Mouse (Mus musculus) bone marrow, adult 2 months (tissue): ENCODE measurements around the gene Rasgef1c.

Source experiments
- CTCF ChIP-seq: fragments of 200-500 bp; IDR thresholded peaks from 2 replicates; pipeline ENCODE4 v1.5.1; 2011; ENCODE audit warnings: low read length, control low read depth; ENCODE audit not compliant: control insufficient read depth, insufficient read depth
- POLR2A ChIP-seq: fragments of 200-500 bp; IDR thresholded peaks from 2 replicates; pipeline ENCODE4 v1.6.1; 2011; ENCODE audit warnings: low read depth, mild to moderate bottlenecking, control low read depth, low read length, borderline replicate concordance; ENCODE audit not compliant: control insufficient read depth

DNA sequence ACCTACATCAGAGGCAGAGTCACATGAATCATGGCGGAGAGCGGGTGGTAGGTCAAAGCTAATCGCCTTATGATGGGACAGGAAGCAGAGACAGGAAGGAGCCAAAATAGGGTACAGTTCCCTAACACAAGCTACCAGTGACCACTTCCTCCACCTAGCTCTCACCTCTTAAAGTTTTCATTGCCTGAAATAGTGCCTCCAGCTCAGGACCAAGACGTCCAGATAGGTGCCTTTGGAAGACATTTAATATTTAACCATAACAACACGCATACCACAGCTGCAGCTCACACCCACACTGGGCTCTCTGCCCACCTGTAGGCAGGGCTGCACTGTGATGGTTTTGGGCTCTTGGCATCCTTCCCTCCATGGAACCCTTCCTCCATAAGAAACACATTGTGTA is 95.7 kb downstream of the Rasgef1c start:
- TF ChIP-seq CTCF (no peak), POLR2A (no peak)
